Mouse (Mus musculus): ENCODE results near the gene Zfp788. TPM values are rescaled to one million over a fixed set of nuclear protein-coding genes. Genes with fewer than 3 reads are reported as not detected.
A peak's percentile ranks its signal among the peaks of the same experiment; 100 is the strongest.
"Not testable (repeated sequence)": the region's sequence is repeated elsewhere in the genome, so short reads cannot be mapped to it uniquely, and the experiment has no call there.

Gene Zfp788
- 13.9 and 15.2 TPM in 2 replicates for polyA plus RNA-seq (2016; fragmentation: Nextera tagmentation; extraction: Ambion mirVana)

GRCm38 (mm10) chr7:41632409-41633220 lies at the start of gene Zfp788:
Zfp788 (plus strand) TSS chr7:41633203.
- 1% methylated on average over 27 of the region's 27 CpGs for WGBS
- Histone ChIP-seq H3K4me3 (replicated peaks) (peak within 1 kb of the TSS; percentile 63), H3K36me3 (peaks cover 36% of the 10 kb centered on the region), H3K9ac (replicated peaks) (peak within 1 kb of the TSS; percentile 73), H3K27me3 (no peaks in the 10 kb centered on the region), H3K4me2 (peak within 1 kb of the TSS; percentile 71), H3K4me1 (replicated peaks) (peaks cover 3% of the 10 kb centered on the region; the same call in 1 of the 2 replicates), H3K9me3 (peaks cover 3% of the 10 kb centered on the region; the same call in 1 of the 2 replicates), H3K27ac (peak within 1 kb of the TSS; percentile 95)
- ATAC-seq (ENCODE audit: insufficient number of reproducible peaks, insufficient read depth, low FRiP score, low TSS enrichment, low read depth) = peak; percentile 97

DNA sequence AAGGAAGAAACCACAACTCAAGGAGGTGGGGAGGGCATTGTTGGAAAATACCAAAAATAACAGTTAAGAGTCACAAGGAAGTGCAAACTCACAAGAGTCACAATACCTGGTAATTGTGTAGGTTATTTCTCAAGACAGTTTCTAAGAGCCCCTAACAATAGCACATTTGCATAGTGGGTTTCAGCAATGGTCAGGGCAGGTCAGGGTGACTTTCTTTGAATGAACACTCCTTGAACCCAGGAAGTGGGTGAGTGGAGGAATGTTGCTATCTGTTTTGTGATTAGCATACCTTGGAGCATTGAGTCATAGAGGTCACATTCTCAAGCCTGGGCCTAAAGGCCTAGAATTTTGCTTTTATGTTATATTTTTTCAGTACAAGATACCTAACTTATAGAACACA lies 45.2 kb upstream of the Zfp788 start:
- not testable (repeated sequence) for H3K27ac ChIP-seq; ATAC-seq (ENCODE audit: insufficient number of reproducible peaks, insufficient read depth, low FRiP score, low TSS enrichment, low read depth); H3K9ac ChIP-seq (replicated peaks)

DNA sequence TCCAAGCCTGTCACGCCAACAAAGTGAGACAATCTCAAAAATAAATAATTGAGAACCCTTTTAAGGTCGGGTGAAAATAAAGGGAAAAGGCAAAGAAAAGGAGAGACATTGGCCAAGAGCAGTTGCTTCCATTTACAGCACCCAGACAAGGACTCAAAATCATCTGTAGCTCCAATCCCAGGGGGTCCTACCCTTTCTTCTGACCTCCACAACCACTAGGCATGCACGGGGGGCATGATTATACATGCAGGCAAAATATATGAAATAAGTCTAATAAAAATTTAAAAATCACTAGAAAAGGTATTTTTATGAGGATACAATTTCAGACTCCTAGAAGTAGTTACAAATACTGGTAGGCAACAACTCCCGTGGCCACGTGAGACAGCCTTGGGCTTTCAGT lies 34.4 kb upstream of the Zfp788 start:
- peak overlapping the region; percentile 67 for H3K4me2 ChIP-seq
- 0 out of 2 replicates have a peak, but pooled peaks cover 2% of the 10 kb centered on the region for H3K36me3 ChIP-seq
- H3K9me3 ChIP-seq = no peaks in the 10 kb centered on the region
- 45% methylated on average over 5 of the region's 5 CpGs for WGBS
- H3K27me3 ChIP-seq = no peaks in the 10 kb centered on the region
- 0 out of 2 replicates have a peak, but pooled peaks cover 7% of the 10 kb centered on the region for H3K4me1 ChIP-seq (replicated peaks)
- ATAC-seq (ENCODE audit: insufficient number of reproducible peaks, insufficient read depth, low FRiP score, low TSS enrichment, low read depth) = peak; percentile 33; the same call in 1 of the 2 replicates
- peak overlapping the region; percentile 62 for H3K4me3 ChIP-seq (replicated peaks)
- H3K9ac ChIP-seq (replicated peaks) = peak overlapping the region; percentile 53
- H3K27ac ChIP-seq = 0 out of 2 replicates have a peak overlapping the region, but pooled peaks have one; percentile 35

More for the DNA sequence above, 45.2 kb upstream of the Zfp788 start:
- peaks cover 17% of the 10 kb centered on the region; the same call in 1 of the 2 replicates for H3K9me3 ChIP-seq
- not testable (repeated sequence) for H3K36me3 ChIP-seq; H3K4me1 ChIP-seq (replicated peaks); H3K4me3 ChIP-seq (replicated peaks); H3K4me2 ChIP-seq; H3K27me3 ChIP-seq

DNA sequence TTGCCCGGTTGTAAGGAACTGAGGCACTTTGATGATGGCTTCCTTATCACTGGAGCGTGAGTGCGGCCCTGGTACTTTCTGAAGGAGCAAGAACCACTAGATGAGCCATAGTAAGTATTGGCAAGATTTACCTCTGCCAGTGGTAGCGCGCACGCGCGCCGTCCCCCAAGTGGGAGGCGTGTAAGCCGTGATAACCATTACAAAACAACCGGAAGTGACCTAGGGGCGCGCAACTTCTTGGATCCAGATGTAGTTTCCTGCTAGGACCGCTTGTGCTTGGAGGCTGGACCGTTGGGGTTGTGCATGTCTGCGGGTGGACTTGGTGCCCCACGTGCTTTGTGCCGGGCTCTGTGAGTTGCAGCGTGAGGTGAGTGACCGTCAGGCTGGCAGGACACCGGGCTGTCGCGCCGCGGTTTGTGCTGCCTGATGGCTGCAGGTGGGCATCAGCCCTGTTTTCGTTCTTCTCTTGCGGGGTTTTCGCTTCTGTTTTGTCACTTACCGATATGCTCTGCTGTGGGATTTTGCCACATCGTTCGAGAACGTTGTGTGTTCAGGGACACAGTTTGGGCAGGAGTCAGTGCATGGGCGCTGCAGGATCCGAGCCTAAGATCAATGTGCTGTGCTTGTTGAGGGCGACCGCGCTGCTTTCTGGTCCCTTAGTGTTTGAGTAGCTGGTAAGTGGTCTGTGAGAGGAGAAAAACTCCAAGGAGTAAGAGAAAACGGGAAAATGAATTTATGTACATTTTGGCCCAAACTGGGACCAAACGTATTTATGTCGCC lies 33.8 kb upstream of the Zfp788 start, which contains the start of gene 2610021A01Rik:
Gene 2610021A01Rik, plus strand, starts transcription at position 197 of the 780 bp plus-strand sequence.
- H3K27me3 ChIP-seq = no peaks in the 10 kb centered on the region
- ATAC-seq (ENCODE audit: insufficient number of reproducible peaks, insufficient read depth, low FRiP score, low TSS enrichment, low read depth) = peak; percentile 96
- H3K9ac ChIP-seq (replicated peaks) = peak within 1 kb of the TSS; percentile 67
- WGBS = 1% methylated on average over 41 of the region's 41 CpGs
- peak within 1 kb of the TSS; percentile 62 for H3K4me3 ChIP-seq (replicated peaks)
- peak within 1 kb of the TSS; percentile 67 for H3K4me2 ChIP-seq
- 0 out of 2 replicates have a peak, but pooled peaks cover 2% of the 10 kb centered on the region for H3K36me3 ChIP-seq
- peak within 1 kb of the TSS; percentile 70 for H3K27ac ChIP-seq
- H3K4me1 ChIP-seq (replicated peaks) = 0 out of 2 replicates have a peak, but pooled peaks cover 7% of the 10 kb centered on the region
- H3K9me3 ChIP-seq = no peaks in the 10 kb centered on the region

DNA sequence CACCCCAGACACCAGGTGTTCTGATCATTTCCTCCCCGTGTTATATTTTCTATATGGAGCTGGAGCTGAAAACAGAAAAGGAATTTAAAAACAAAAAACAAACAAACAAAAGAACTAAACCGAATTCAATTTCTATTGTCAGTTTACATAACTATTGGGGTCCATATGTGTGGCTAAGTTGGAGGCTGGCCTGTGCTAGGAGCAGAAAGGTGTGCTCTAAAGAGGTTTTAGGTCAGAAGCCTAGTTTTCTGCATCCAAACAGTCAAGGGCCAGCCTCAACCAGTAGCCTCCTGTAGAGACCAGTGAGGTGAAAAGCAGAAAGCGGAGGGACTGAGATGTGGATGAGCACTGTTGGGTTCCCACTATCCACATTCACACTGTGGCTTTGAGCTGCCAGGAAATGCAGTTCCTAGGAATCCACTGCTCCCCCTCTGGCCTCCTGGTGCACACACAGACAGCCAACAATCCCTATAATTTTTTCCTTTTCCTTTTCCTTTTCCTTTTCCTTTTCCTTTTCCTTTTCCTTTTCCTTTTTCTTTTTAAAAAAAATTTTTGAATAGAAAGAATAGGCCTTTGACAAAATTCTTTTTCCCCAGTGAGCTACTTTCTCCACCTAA lies 33.0 kb upstream of the Zfp788 start:
- 23% methylated on average over 3 of the region's 3 CpGs for WGBS
- H3K9ac ChIP-seq (replicated peaks) = peak overlapping the region; percentile 67
- H3K4me3 ChIP-seq (replicated peaks) = peak overlapping the region; percentile 62
- no peaks in the 10 kb centered on the region for H3K9me3 ChIP-seq
- ATAC-seq (ENCODE audit: insufficient number of reproducible peaks, insufficient read depth, low FRiP score, low TSS enrichment, low read depth) = no peak
- H3K27ac ChIP-seq = no peak overlapping the region
- 0 out of 2 replicates have a peak, but pooled peaks cover 7% of the 10 kb centered on the region for H3K4me1 ChIP-seq (replicated peaks)
- no peaks in the 10 kb centered on the region for H3K27me3 ChIP-seq
- peak overlapping the region; percentile 67 for H3K4me2 ChIP-seq
- H3K36me3 ChIP-seq = 0 out of 2 replicates have a peak, but pooled peaks cover 7% of the 10 kb centered on the region

GRCm38 (mm10) chr7:41611654-41612053 lies 21.3 kb upstream of the Zfp788 start:
- Histone ChIP-seq H3K27ac (no peak overlapping the region), H3K9ac (replicated peaks) (no peak overlapping the region), H3K4me1 (replicated peaks) (no peaks in the 10 kb centered on the region), H3K4me2 (no peak overlapping the region), H3K9me3 (peaks cover 4% of the 10 kb centered on the region; the same call in 1 of the 2 replicates), H3K4me3 (replicated peaks) (no peak overlapping the region), H3K36me3 (peaks cover 53% of the 10 kb centered on the region), H3K27me3 (no peaks in the 10 kb centered on the region)
- ATAC-seq (ENCODE audit: insufficient number of reproducible peaks, insufficient read depth, low FRiP score, low TSS enrichment, low read depth) = no peak
- 85% methylated on average over 3 of the region's 3 CpGs for WGBS

- ATAC-seq (ENCODE audit: insufficient number of reproducible peaks, insufficient read depth, low FRiP score, low TSS enrichment, low read depth); H3K9me3 ChIP-seq; H3K27me3 ChIP-seq; H3K4me3 ChIP-seq (replicated peaks); H3K4me1 ChIP-seq (replicated peaks); H3K4me2 ChIP-seq; H3K27ac ChIP-seq; H3K9ac ChIP-seq (replicated peaks): not testable (repeated sequence)
- WGBS = 92% methylated on average over 1 of the region's 1 CpGs
- peaks cover 55% of the 10 kb centered on the region for H3K36me3 ChIP-seq
These were observed 16.8 kb upstream of the Zfp788 start for GRCm38 (mm10) chr7:41616241-41616640.

DNA sequence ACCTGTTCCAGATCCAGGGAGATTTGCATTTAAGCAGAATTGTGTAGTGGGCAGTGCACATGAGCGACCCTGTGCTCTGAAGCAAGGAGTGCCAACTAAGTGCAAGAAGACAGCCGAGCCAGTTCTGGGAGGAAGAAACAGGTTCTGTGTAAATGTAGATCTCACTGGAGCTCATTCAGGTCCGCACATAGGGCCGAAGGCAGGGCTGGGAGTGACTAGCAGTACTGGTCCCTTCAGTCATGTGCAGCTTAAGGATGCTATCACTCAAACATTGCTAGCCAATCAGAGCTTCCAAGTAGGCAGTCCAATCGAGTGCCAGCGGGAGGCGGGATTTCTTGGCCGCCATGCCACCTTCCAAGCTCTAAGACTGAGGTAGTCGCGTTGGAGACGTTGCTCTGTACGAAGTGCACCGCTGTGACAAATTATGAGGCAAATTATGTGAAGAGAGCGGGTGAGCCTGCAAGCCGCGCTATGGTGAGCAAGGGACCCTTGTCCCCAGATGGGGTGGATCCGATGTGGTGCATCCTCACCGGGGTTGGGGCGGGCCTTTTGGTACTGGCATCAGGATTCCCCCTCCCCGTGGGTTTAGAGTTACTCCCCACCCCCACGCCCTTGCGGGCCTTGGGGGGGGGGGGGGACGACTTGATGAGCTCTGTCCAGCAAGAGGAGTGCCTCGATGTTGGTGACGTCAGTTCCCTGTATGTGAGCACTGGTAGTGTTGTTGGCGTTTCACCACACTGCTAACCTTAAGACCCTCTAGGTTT lies 400 bp downstream of the Zfp788 start:
- Histone ChIP-seq H3K27ac (peak overlapping the region; percentile 95), H3K36me3 (peaks cover 37% of the 10 kb centered on the region), H3K4me3 (replicated peaks) (peak overlapping the region; percentile 63), H3K9ac (replicated peaks) (peak overlapping the region; percentile 73), H3K9me3 (peaks cover 6% of the 10 kb centered on the region; the same call in 1 of the 2 replicates), H3K27me3 (no peaks in the 10 kb centered on the region), H3K4me1 (replicated peaks) (peaks cover 3% of the 10 kb centered on the region; the same call in 1 of the 2 replicates), H3K4me2 (peak overlapping the region; percentile 71)
- peak; percentile 96 for ATAC-seq (ENCODE audit: insufficient number of reproducible peaks, insufficient read depth, low FRiP score, low TSS enrichment, low read depth)
- under 1% methylated on average over 26 of the region's 26 CpGs for WGBS

GRCm38 (mm10) chr7:41674326-41674725 lies 41.3 kb downstream of the Zfp788 start:
- not testable (repeated sequence) for H3K27ac ChIP-seq; H3K4me1 ChIP-seq (replicated peaks); ATAC-seq (ENCODE audit: insufficient number of reproducible peaks, insufficient read depth, low FRiP score, low TSS enrichment, low read depth); H3K36me3 ChIP-seq; H3K4me3 ChIP-seq (replicated peaks); H3K9ac ChIP-seq (replicated peaks); H3K4me2 ChIP-seq; H3K27me3 ChIP-seq
- WGBS = 68% methylated on average over 1 of the region's 1 CpGs
- H3K9me3 ChIP-seq = peaks cover 23% of the 10 kb centered on the region

Data from limb, embryonic 12.5 days (tissue).